Mouse (Mus musculus) kidney, embryonic 15.5 days (tissue): ENCODE data around the gene Gfap. TPM values are rescaled to one million over a fixed set of nuclear protein-coding genes. Genes with fewer than 3 reads are reported as not detected.
A peak's percentile ranks its signal among the peaks of the same experiment; 100 is the strongest.

Experiments
- ATAC-seq: fragments of 200-750 bp; cut with Nextera tagmentation; replicated peaks from 2 replicates; pipeline ENCODE4 v1.8.0; 2017; ENCODE audit warnings: moderate TSS enrichment; ENCODE audit not compliant: low FRiP score
- H3K27ac ChIP-seq: fragments of 300-500 bp; sonication (generic); 2 replicates; pipeline ENCODE4 v1.5.1; 2015; ENCODE audit warnings: mild to moderate bottlenecking, inconsistent platforms
- H3K27me3 ChIP-seq: fragments of 300-500 bp; sonication (generic); 2 replicates; pipeline ENCODE4 v1.6.1; 2015; ENCODE audit warnings: inconsistent platforms
- H3K36me3 ChIP-seq: fragments of 300-500 bp; sonication (generic); 2 replicates; pipeline ENCODE4 v1.6.1; 2015; ENCODE audit warnings: inconsistent platforms
- H3K4me1 ChIP-seq: fragments of 300-500 bp; sonication (generic); 2 replicates; pipeline ENCODE4 v1.6.1; 2015; ENCODE audit warnings: inconsistent platforms
- H3K4me2 ChIP-seq: fragments of 300-500 bp; sonication (generic); 2 replicates; pipeline ENCODE4 v1.6.1; 2015; ENCODE audit warnings: moderate library complexity, mild to moderate bottlenecking, inconsistent platforms
- H3K4me3 ChIP-seq: fragments of 300-500 bp; sonication (generic); replicated peaks from 2 replicates; pipeline ENCODE4 v1.5.1; 2015; ENCODE audit warnings: mild to moderate bottlenecking, inconsistent platforms
- H3K9ac ChIP-seq: fragments of 300-500 bp; sonication (generic); 2 replicates; pipeline ENCODE4 v1.6.1; 2015; ENCODE audit warnings: mild to moderate bottlenecking, inconsistent platforms
- H3K9me3 ChIP-seq: fragments of 300-500 bp; sonication (generic); replicated peaks from 2 replicates; pipeline ENCODE4 v1.6.1; 2016; ENCODE audit warnings: inconsistent platforms
- WGBS: fragments of 180-500 bp; shearing (Covaris S2); methylation state at CpG from one replicate; pipeline ENCODE4 v1.1.7; 2015; ENCODE audit warnings: mixed read lengths; 5-methylcytosine and 5-hydroxymethylcytosine counted together
- polyA plus RNA-seq: library from polyadenylated mRNA; unstranded; fragments of >200 nt; fragmentation: Nextera tagmentation; extraction: Ambion mirVana; gene quantifications from 2 replicates; pipeline ENCODE4 v1.2.1, GENCODE M21; 2015

Gene Gfap
- polyA plus RNA-seq, 1 experiment from 2014 or later: 0.32 TPM

DNA sequence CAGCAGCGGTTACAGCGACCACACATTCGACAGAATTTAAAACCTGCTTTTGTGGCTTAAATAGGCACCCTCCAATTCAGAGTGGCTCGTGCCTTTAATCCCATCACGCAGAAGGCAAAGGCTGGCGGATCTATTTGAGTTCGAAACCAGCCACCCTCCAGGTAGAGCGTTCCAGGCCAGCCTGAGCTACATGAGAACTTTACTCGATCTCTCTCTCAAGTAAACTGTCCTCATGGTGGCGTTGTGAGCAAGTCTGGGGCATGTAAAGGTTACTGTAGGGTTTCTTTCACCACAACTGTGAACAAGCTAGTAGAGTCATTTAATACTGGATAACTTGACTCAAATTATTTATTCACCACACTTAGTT lies 24.6 kb upstream of the Gfap start:
- Histone ChIP-seq H3K4me1 (peaks cover 33% of the 10 kb centered on the region), H3K9me3 (no peaks in the 10 kb centered on the region), H3K4me2 (peak overlapping the region; percentile 71), H3K27ac (peak overlapping the region; percentile 97), H3K9ac (peak overlapping the region; percentile 55), H3K4me3 (peak overlapping the region; percentile 87), H3K36me3 (0 out of 2 replicates have a peak, but pooled peaks cover 6% of the 10 kb centered on the region), H3K27me3 (no peaks in the 10 kb centered on the region)
- 1% methylated on average over 10 of the region's 10 CpGs for WGBS
- 0 out of 2 replicates have a peak, but pooled peaks have one; percentile 37 for ATAC-seq

GRCm38 (mm10) chr11:102924557-102925350 lies 24.0 kb upstream of the Gfap start, which contains the start of gene Kif18b:
Kif18b (minus strand) TSS chr11:102925124.
- H3K27ac ChIP-seq: peak within 1 kb of the TSS; percentile 97
- peak within 1 kb of the TSS; percentile 87 for H3K4me3 ChIP-seq
- no peaks in the 10 kb centered on the region for H3K9me3 ChIP-seq
- peak; percentile 93 for ATAC-seq
- no peaks in the 10 kb centered on the region for H3K27me3 ChIP-seq
- WGBS: under 1% methylated on average over 62 of the region's 62 CpGs
- peaks cover 33% of the 10 kb centered on the region for H3K4me1 ChIP-seq
- peaks cover 6% of the 10 kb centered on the region; the same call in 1 of the 2 replicates for H3K36me3 ChIP-seq
- peak within 1 kb of the TSS; percentile 71 for H3K4me2 ChIP-seq
- H3K9ac ChIP-seq: peak within 1 kb of the TSS; percentile 72

DNA sequence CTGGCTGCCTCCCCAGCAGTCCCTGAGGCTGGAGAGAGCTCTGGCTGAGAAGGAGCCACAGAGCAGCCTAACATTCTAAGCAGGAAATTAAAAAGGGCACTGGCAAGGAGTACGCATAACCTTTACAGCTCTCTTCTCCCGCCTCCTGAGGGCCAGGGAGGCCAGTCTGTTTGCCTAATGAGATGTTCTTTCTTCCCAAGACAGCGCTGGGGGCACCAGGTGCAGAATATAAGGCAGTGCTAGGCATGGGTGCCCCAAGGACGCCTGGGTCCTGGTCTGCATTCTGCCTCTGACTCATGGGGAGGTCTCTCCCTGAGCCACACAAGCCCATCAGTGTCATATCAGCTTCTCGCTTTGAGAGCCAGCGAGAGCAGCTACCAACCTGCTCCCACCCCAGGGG lies 20.8 kb upstream of the Gfap start:
- Histone ChIP-seq H3K27ac (no peak overlapping the region), H3K27me3 (no peaks in the 10 kb centered on the region), H3K36me3 (peaks cover 14% of the 10 kb centered on the region), H3K9me3 (no peaks in the 10 kb centered on the region), H3K4me3 (no peak overlapping the region), H3K4me2 (no peak overlapping the region; the same call in 1 of the 2 replicates), H3K4me1 (peaks cover 33% of the 10 kb centered on the region), H3K9ac (no peak overlapping the region)
- WGBS: 77% methylated on average over 6 of the region's 6 CpGs
- ATAC-seq: no peak

- Histone ChIP-seq H3K27ac (no peak overlapping the region), H3K9me3 (no peaks in the 10 kb centered on the region), H3K36me3 (peaks cover 48% of the 10 kb centered on the region), H3K9ac (no peak overlapping the region), H3K4me3 (no peak overlapping the region), H3K4me2 (no peak overlapping the region), H3K4me1 (peaks cover 19% of the 10 kb centered on the region), H3K27me3 (no peaks in the 10 kb centered on the region)
- 80% methylated on average over 4 of the region's 4 CpGs for WGBS
- ATAC-seq: no peak
Measured at GRCm38 (mm10) chr11:102918077-102918476, 17.4 kb upstream of the Gfap start.

GRCm38 (mm10) chr11:102915380-102915779 lies 14.7 kb upstream of the Gfap start:
- Histone ChIP-seq H3K9me3 (no peaks in the 10 kb centered on the region), H3K4me1 (no peaks in the 10 kb centered on the region), H3K4me3 (no peak overlapping the region), H3K36me3 (peaks cover 68% of the 10 kb centered on the region), H3K27me3 (no peaks in the 10 kb centered on the region), H3K9ac (no peak overlapping the region), H3K27ac (no peak overlapping the region), H3K4me2 (no peak overlapping the region)
- no peak for ATAC-seq
- WGBS: 90% methylated on average over 9 of the region's 9 CpGs

DNA sequence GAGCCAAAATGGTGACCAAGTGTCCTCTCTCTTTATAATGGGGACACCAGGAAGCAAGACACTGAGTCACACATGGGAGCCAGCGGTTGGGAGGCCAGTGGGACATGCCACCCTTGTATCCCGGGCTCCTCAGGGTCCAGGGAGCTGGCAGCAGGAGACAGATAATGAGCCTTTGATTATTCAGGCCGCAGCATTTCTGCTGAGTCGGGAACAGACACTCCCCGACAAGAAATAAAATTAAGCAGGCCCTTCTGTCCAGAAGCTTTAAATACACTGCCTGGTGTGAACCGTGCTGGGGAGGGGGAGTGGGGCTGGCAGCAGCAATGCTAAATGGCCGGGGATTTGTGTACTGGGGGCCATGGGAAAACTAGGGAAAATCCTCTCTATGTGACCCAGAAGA lies 10.7 kb upstream of the Gfap start:
- Histone ChIP-seq H3K4me3 (no peak overlapping the region), H3K27me3 (no peaks in the 10 kb centered on the region), H3K4me1 (no peaks in the 10 kb centered on the region), H3K9ac (no peak overlapping the region), H3K36me3 (peaks cover 99% of the 10 kb centered on the region), H3K27ac (no peak overlapping the region), H3K4me2 (no peak overlapping the region), H3K9me3 (no peaks in the 10 kb centered on the region)
- 64% methylated on average over 7 of the region's 7 CpGs for WGBS
- ATAC-seq: no peak

DNA sequence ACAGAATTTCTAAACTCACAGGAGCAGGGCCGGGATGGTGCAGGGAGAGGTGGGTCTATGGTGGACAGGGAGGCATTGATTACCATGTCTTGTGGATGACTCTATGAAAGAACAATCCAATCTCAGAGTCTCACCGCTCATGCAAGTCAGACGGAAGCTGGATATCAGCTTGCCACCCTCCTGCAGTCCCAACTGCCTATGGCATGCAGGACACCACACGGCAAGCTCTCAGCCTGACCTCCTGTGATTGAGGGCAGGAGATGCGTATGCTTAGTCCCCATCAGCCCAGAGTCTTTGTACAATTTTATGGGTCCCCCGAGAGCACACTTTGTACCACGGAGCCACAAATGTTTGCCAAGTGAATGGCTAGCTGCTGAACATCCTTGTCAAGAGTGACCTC lies 2.9 kb upstream of the Gfap start:
- peaks cover 15% of the 10 kb centered on the region for H3K27me3 ChIP-seq
- ATAC-seq: no peak
- peaks cover 39% of the 10 kb centered on the region for H3K36me3 ChIP-seq
- H3K9me3 ChIP-seq: no peaks in the 10 kb centered on the region
- no peak overlapping the region for H3K9ac ChIP-seq
- H3K27ac ChIP-seq: no peak overlapping the region
- H3K4me3 ChIP-seq: no peak overlapping the region
- no peak overlapping the region for H3K4me2 ChIP-seq
- peaks cover 12% of the 10 kb centered on the region; the same call in 1 of the 2 replicates for H3K4me1 ChIP-seq
- WGBS: 71% methylated on average over 7 of the region's 7 CpGs

DNA sequence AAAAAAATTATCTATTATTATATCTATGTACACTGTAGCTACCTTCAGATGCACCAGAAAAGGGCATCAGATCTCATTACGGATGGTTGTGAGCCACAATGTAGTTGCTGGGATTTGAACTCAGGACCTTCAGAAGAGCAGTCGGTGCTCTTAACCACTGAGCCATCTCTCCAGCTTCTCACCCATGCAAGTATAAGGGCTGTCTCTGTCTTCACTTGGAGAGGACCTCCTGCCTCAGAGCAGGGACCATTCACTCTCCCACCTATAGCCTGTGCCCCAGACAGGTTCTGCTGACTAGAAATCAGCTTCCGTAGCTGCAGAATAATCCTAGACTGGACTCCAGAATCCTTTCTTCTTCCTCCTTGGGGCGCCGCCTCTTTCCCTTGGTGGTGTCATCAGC lies 1.4 kb upstream of the Gfap start:
- peaks cover 20% of the 10 kb centered on the region for H3K27me3 ChIP-seq
- H3K4me2 ChIP-seq: no peak overlapping the region
- 77% methylated on average over 5 of the region's 5 CpGs for WGBS
- no peak for ATAC-seq
- H3K27ac ChIP-seq: no peak overlapping the region
- H3K9me3 ChIP-seq: no peaks in the 10 kb centered on the region
- H3K36me3 ChIP-seq: peaks cover 24% of the 10 kb centered on the region
- H3K4me3 ChIP-seq: no peak overlapping the region
- no peak overlapping the region for H3K9ac ChIP-seq
- peaks cover 14% of the 10 kb centered on the region for H3K4me1 ChIP-seq

DNA sequence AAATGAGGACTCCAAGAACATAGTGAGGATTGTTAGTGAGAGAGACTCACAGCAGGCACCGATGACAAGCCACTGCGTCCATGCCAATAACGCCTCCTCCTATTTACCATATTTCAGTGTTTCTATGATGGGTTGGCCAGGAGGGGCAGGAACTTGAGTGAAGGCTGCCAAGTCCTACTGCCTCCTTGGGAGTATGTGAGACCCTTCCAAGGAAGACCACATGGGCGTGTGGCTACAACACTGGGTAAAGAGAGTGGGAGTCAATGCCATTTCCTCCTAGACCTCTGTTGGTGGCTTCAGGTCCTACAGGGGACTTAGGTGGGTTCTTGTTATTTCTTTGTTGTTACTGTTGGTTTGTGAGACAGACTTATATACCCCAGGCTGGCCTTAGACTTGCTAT lies 487 bp upstream of the Gfap start:
- 58% methylated on average over 4 of the region's 4 CpGs for WGBS
- Histone ChIP-seq H3K4me3 (no peak overlapping the region), H3K9me3 (no peaks in the 10 kb centered on the region), H3K4me1 (peaks cover 22% of the 10 kb centered on the region), H3K36me3 (peaks cover 15% of the 10 kb centered on the region), H3K27ac (no peak overlapping the region), H3K9ac (no peak overlapping the region), H3K4me2 (no peak overlapping the region), H3K27me3 (peaks cover 29% of the 10 kb centered on the region)
- ATAC-seq: 0 out of 2 replicates have a peak, but pooled peaks have one; percentile 7

GRCm38 (mm10) chr11:102898408-102898807 lies 2.3 kb downstream of the Gfap start:
- WGBS: 84% methylated on average over 9 of the region's 9 CpGs
- H3K9me3 ChIP-seq: no peaks in the 10 kb centered on the region
- no peak overlapping the region for H3K4me3 ChIP-seq
- no peak overlapping the region for H3K27ac ChIP-seq
- no peak overlapping the region for H3K4me2 ChIP-seq
- no peaks in the 10 kb centered on the region for H3K36me3 ChIP-seq
- no peak for ATAC-seq
- no peak overlapping the region for H3K9ac ChIP-seq
- peaks cover 25% of the 10 kb centered on the region for H3K4me1 ChIP-seq
- H3K27me3 ChIP-seq: peaks cover 57% of the 10 kb centered on the region

- H3K27me3 ChIP-seq: peaks cover 69% of the 10 kb centered on the region
- no peak overlapping the region for H3K9ac ChIP-seq
- H3K27ac ChIP-seq: no peak overlapping the region
- H3K4me3 ChIP-seq: no peak overlapping the region
- no peak for ATAC-seq
- 62% methylated on average over 20 of the region's 20 CpGs for WGBS
- H3K4me1 ChIP-seq: peaks cover 30% of the 10 kb centered on the region
- no peaks in the 10 kb centered on the region for H3K9me3 ChIP-seq
- H3K4me2 ChIP-seq: no peak overlapping the region
- no peaks in the 10 kb centered on the region for H3K36me3 ChIP-seq
Measured at GRCm38 (mm10) chr11:102896641-102897040, 4.1 kb downstream of the Gfap start.

DNA sequence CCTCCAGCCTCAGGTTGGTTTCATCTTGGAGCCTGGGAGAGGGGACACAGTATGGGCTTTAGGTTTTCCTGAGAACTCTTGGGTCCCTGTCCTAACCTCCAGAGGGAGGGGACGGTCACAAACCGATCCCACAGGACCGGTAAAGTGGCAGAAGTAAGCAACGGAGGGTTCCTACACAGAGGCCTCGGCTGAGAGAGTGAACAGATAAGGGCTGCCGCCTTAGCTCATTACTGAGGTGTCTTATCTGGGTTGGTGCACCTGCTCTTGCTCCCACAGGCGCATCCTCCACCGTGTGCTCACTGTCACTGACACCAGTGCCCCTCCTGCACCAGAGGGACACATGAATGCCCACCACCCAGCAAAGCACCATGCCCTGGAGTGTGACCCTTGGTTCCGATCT lies 4.9 kb downstream of the Gfap start:
- H3K9me3 ChIP-seq: no peaks in the 10 kb centered on the region
- peaks cover 71% of the 10 kb centered on the region for H3K27me3 ChIP-seq
- no peaks in the 10 kb centered on the region for H3K36me3 ChIP-seq
- 67% methylated on average over 9 of the region's 9 CpGs for WGBS
- H3K27ac ChIP-seq: no peak overlapping the region
- no peak overlapping the region for H3K4me2 ChIP-seq
- no peak overlapping the region for H3K9ac ChIP-seq
- H3K4me3 ChIP-seq: no peak overlapping the region
- no peak; the same call in 1 of the 2 replicates for ATAC-seq
- H3K4me1 ChIP-seq: peaks cover 25% of the 10 kb centered on the region
